Mouse (Mus musculus) c-Kit-positive CD71-positive TER-119-negative erythroid progenitor cells, embryonic 14.5 days (primary cell): ENCODE results near the gene Rbm38.
A peak's percentile ranks its signal among the peaks of the same experiment; 100 is the strongest.

Source experiments
- DNase-seq: peaks from one replicate; pipeline ENCODE4 v3.0.0-alpha.2; 2013; ENCODE audit warnings: low read depth

Rbm38 gene

DNA sequence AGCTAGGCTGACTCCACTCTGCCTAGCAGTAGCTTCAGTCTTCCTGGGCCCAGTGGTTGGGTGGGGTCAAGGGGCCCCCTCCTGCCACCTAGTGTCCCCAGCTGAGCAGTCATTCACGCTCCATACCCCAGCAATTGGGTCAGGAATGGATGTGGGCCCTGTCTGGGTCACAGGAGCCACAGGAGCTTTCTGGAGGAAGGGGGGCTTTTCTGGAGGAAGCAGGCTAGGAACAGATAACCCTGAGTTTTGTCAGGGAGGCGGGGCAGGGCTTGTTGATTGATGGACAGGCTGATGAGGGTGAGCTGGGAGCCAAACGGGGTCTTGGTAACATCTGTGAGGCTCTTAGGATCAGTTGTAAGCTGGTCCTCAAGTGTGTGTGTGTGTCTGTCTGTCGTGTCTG is 16.3 kb downstream of the Rbm38 start:
- no peak for DNase-seq

DNA sequence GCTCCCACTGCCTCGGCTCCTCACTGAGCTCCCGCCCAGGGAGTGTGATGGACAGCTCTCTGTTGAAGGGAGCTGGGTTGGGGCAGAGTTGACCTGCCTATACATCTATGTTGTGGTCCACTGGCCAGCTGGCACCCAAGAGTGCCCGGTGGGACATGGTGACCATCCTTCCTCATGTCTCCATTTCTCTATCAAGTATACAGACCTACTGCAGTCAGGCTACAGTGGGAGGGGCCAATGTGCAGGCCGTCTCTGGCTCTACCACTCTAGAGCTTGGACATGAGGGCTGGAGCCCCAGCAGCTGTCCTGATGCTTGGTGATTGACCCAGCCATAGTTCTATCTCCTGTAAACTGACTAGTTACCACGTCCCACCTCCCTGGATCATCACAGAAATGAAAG is 17.0 kb downstream of the Rbm38 start:
- no peak for DNase-seq

DNA sequence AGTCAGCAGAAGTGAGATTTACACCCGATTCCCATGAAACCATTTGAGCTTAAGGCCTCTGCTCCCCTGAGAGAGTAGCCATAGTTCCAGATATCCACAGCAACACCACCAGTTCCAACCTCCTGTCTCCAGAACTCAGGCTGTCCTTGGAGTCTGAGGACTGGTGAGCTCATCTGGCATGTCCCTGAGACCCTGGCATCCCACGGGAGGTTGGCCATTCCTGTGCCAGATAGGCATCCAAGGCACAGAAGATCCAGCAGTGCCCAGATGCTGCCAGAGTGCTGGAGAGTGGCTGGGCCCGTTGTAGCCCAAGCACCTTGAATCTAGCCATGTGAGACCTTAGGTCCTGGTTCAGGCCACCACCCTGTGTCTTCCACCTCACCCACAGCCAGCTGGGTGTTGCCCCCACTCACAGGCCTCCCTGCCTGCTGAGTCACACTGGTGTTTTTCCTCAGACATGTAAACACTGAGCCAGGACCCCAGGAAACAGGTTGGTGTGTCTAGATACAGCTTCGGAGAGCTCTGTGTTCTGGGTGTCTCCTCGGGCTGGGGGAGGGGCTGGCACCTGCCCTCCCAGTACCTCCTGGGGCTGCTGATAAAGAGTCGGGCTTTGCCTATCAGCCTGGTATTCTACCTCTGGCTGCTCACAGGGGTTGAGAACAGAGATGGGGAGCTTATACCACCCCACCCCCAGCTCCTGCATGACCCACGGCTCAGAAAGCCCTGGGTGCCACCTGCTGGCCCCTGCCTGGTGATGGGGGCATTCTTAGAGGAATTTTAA is 17.7 kb downstream of the Rbm38 start:
- DNase-seq: peak; percentile 90

DNA sequence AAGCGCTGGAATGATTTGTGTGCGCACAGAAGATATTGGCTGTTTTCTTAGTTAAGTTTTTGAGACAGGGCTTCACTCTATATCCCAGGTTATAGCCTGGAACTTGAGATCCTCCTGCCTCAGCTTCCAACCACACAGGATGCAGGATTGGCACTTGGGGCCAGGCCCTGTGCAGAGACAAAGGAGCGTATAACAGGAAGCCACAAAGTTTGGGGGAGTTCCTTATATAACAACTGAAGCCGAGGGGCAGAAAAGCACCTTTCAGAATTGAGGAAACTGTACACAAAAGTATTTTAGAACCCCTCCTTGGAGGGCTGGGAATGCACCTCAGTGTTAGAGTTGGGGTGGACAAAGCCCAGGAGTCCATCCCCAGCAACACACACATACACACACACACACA is 18.7 kb downstream of the Rbm38 start:
- DNase-seq: no peak

DNA sequence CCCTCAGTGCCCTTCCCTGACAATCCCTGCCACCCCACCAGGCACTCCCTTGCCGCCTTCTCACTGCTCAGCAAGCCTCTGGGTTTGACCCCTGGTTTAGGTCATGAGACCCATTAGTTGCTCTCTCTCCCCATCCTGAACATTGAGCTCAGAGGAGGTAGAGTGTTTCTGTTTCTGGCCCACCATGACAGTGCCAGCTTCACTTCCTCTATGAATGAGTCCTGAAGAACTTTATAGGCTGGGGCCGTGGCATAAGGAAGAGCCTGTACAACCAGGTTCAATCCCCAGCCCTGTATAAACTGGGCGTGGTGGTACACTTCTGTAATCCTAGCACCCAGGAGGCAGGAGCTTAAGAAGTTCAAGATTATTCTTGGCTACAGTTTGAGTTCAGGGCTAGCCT is 20.5 kb downstream of the Rbm38 start:
- no peak for DNase-seq

DNA sequence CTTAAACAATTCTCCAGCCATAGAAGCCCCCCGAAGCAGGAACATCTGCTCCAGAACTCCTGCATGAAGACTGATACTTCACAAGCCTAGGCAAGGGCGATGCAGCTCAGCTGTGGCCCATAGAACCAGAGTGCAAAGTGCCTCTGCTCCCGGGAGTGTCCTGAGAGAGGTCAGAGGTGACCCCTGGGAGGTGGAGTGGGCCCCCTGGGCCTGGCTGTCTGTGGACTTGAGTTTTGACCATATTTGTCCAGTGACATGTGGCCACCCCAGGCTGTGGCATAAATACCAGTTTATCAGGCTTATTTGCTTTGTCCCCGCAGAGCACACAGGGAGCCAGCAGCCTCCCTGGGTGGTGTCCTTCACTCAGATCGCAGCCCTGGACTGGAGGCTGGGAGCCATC is 20.9 kb downstream of the Rbm38 start:
- no peak for DNase-seq

DNA sequence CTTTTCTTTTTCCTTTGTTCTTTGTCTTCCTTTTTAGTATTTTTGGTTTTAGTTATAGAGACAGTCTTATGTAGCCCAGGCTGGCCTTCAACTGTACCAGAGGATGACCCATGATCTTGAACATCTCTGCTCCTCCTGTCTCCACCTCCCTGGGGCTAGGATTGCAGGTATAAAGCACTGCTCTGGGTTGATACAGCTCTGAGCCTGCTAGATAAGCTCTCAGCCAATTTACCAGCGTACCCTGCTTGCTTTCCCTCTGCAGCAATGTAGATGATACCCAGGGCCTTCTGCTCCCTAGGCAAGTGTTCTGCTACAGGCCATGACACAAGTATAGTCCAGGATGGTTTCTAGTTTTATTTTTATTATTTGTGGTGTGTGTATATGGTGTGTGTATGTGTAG is 21.6 kb downstream of the Rbm38 start:
- no peak for DNase-seq

DNA sequence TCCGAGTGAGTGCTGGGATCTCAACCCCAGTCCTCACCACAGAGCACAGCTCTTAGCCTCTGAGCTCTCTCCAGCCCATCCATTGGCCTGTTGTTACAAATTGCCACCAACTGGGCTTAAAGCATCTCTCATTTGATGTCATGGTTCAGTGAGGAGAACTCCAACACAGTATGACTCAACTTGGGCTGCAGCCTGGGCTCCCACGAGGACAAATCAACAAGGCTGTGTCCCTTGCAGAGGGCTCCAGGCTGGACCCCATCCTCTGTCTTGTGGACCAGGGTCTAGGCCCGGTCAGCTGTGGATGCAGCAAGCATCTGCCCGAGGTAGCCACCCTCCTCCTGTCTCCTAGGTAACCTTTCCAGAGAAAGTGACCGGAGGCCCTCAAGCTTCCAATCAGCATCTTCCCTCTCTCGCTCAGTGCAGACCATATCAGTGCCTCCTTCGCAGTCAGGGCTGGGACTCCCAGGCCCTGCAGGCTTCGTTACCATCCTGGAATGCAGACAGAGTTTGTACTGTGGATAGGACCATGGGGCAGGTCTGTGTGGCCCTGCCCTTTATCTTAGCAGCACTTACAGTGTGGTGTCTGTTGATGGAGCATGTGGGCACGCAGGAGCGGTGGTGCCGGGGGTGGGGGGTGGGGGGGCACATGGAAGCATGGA is 22.3 kb downstream of the Rbm38 start:
- DNase-seq: no peak

DNA sequence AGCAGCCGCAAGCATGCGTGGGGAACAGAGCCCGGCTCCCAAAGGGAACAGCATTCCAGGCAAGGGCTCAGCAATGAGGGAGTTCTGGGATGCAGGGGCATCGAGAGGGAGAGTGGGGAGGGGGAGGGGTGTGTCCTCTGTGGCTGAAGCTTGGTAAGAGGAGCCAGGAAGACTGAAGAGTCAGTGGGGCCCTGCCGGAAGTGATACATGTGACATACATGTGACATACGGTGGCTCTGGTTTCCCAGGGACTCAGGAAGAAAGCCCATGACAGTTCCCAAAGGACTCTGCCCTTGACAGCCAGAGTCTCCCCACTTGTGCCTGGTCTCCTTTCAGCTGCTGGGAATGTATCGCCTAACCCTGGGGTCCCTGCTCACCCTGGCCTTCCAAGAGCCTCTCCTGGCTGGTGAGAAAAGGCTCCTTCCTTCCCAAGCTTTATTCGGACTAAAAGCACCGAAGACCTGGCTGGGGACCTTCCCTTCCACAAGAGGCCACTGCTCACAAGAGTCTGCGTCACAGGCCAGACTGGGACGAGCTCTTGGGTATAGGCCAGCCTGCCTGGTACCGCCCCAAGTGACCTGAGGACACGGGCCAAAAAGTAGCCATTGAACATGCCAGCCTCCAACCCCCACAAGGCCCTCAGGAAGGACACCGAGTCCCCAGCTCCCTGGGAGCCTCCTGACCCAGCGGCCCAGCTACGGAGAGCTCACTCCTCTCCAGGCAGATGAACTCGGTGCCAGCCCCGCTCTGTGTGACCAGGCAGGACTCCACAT is 24.1 kb downstream of the Rbm38 start:
- no peak for DNase-seq

DNA sequence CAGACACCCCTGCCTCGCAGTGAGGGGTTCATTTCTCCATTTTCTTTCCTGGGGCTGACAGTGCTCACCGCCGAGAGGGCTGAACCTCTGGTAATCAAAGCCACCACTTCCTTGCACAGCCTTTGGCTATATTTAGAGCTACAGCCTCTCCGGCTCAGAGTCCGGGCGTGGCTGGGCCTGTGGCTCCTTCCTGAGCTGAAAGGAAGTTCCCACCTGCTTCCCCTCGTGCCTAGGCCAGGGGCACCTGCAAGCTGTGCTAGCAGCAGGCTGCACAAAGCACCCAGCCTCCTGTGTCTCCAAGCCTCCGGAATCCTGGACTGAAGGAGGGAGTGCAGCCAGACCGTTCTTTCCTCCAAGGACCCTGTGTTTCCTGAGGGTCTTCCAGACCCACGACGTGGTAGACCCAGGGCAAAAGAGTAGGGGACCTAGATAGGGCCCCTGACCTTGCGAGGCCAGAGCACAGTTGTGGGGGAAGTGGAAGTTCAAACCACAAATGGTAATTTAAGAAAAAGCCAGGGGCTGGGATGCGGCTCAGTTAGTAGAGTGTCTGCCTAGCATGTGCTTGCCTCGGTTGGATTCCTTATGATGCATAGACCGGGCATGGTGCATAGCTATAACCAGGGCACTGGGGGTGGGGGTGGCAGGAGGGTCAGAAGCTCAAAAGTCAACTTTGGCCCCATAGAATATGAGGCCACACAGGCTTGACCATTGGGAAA is 26.4 kb downstream of the Rbm38 start:
- DNase-seq: no peak

DNA sequence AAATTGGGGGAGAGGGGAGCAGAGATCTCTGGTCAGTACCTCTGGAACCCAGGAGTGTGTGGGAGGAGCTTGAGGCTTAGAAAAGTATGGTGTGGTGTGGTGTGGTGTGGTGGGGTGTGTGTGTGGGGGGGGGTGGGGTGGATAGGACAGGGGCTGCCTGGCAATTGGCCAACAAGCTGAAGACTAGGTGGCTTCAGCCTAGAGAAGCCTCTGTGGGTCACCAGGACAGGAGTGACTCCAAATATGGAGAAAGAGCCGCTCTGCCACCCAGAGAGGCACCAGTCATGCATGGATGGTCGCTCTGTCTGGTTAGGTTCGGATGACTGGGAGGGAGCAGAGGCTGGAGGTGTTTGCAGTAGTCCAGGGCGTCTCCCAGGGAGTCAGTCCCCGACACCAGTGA is 27.2 kb downstream of the Rbm38 start:
- no peak for DNase-seq

DNA sequence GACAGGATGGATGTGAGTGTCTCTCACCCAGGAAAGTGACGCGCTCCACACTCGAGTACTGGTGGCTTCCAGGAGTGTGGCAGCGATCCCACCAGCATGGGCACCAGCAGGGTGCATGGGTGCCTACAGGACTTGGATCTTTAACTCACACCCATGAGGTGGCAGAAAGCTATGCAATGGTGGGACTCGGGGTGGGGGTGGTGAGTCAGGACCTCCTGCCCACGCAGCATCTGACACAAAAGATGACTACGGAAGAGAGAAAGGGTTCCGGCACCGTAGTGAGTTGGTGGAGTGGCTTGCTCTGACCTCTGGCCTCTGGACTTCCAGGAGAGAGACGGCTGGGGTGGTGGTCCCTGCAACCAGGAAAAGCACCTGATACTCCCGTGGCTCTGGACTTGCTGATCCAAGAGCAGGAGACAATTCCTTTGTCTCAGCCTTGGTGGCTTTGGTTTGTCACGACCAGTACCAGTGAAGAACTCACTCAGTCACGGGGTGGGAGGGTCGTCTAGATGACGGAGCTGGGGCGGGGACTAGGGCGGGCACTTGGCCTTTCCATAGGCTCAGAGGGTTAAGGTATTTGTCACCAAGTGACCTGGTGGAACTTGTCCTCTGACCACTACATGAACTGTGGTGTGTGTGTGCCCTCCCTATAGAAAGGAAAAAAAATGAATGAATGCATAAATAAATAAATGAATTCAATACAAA is 27.9 kb downstream of the Rbm38 start:
- DNase-seq: no peak

DNA sequence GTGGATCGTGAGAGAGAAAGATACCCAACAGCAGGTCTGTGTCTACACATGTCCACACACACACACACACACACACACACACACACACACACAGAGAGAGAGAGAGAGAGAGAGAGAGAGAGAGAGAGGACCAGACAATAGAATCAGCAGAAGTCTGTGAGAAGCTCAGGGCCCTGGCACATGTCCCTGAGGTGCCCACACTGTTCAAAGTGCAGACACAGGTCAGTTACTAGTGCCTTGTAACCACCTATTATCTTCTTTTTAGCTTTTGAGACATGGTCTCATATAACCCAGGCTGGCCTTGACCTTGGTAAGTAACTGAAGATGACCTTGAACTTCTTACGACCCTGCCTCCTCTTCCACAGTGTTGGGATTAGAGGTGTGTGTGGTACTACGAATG is 28.9 kb downstream of the Rbm38 start:
- no peak for DNase-seq

DNA sequence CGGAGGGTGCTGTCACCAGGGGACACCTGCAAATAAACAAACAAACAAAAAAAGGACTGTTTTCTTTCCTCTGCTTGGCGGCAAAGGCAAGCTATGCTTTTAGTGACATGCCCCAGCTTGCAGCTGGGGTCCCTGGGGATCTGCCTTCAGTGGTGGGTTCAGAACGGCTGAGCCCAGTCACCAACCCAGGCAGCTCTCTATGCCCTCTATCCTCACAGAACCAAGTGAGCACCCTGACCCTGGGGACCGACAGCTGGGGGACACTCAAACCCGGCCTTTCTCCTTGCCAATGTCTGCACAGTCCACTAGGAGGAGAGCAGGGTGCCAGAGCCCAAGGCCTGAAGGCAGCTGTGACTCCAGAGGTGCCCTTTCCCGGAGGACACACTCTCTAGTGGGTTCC is 29.5 kb downstream of the Rbm38 start:
- no peak for DNase-seq

DNA sequence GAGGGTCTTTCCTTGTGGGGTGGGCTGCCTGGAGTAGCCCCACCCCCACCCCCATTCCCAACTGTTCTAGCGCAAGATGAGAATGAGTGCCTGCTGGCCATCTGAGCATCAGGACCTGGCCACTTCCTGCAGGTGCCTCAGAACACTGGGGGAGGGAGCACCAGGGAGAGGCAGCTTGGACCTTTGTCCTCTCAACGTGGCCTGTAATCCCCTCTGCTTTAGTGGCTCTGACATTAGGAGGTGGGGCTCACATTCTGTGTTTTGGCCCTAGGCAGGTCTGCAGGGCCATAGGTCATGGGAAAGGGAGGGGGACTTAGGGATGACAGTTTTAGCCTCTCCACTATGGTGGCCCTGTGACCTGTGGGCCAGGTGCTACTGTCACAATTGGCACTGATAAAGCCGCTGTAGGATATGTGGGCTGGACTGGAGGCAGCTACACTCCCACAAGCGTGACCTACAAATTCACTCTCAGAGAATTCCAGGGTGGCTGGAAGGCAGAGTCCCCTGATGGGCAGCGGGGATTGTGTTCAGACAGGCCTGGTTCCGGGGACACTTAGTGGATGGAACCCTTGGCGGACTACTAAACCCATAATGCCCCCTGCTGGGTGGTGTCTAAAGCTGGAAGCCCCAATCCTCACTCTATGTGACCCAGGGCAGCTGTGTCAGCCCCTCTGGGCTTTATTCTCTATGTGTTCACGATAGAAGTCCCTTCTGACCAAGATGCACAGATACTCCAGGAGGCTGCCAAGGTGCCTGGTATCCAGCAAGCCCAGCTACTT is 30.5 kb downstream of the Rbm38 start:
- no peak for DNase-seq

DNA sequence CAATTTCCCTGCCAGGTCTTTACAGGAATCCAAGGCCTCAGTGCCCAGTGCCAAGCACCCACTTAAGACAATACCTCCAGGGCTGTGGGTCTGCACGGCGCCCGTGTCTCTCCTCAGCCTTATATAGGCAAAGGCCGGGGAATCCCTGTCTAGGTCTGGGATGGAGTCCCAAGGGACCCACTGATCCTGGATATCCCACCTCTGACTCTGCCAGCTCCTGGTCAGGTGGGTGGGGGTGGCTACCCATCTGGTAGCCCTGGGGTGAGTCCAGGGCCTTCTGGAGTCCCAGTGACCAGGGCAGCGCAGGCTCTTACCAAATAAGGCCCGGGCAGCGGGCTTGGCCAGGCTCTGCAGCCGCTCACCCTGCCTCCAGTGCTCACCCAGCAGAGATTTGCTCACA is 32.6 kb downstream of the Rbm38 start:
- no peak for DNase-seq

DNA sequence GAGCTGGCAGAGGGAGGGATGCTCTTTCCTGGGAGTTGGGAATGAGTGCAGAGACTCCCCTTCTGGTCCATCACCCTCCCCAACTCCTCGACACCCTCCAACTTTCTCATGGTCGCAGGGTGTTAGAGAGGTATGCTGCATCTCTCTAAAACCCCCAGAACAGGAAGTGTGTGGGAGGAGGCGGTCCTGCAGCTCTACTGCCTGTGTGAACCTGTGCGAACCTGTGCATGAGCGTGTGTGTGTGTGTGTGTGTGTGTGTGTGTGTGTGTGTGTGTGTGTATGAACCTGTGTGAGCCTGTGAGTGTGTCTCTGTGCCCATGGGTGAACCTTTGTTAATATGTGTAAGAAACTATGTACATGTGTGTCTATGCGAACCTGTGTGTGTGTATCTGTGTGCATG is 33.5 kb downstream of the Rbm38 start:
- no peak for DNase-seq

DNA sequence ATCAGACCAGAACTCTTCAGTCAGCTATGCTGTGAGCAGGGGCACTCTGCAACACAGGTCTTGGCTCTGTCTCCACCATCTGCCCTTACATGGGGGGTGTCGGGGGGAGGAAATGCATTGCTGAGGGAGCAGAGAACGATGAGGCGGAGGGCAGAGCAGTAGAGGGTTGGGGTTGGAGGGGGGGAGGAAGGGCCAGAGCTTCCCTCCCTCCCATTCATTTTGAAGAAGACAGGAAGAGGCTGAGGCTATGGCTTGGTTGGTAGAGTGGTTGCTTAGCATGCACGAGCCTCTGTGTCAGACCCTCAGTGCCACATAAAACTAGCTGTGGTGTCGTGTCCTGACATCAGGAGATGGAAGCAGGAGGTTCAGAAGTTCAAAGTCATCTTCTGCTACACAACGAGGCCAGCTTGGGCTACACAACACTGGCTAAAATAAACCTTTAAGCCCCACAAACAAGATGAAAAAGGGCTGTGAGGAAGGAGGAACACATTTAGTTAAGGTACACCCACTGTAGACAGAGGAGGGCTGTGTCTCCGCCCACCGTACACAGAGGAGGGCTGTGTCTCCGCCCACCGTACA is 36.1 kb downstream of the Rbm38 start:
- no peak for DNase-seq

DNA sequence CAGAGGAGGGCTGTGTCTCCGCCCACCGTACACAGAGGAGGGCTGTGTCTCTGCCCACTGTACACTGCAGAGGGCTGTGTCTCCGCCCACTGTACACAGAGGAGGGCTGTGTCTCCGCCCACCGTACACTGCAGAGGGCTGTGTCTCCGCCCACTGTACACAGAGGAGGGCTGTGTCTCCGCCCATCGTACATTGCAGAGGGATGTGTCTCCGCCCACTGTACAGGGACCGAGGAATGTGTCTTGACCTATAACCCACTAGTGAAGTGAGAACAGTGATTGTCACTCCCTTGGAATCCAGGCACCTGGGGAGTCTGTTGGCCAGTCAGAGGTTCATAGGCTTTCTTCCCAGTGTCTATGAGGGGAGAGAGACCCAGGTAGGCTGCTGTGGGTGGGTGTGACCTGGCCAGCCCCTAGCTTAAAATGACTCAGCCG is 36.6 kb downstream of the Rbm38 start:
- no peak for DNase-seq

DNA sequence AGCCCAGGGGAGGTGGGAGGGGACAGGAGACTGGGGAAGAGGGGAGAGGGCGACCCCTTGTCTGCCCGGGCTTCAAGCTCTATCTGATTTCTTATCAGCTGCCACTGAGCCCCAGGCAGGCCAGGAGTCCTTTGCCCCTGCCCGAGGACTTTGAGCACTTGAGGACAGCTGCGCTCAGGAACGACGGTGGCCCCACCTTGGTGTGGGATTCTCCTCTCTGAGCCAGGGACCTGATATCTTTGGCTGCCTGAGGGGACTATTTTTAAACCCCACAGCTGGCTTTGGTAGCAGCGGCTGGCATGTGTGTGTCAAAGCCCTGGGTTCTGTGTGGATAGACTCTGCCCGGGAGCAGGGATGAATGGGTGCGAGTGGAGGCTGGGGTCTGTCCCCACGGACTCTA is 37.3 kb downstream of the Rbm38 start:
- DNase-seq: no peak

DNA sequence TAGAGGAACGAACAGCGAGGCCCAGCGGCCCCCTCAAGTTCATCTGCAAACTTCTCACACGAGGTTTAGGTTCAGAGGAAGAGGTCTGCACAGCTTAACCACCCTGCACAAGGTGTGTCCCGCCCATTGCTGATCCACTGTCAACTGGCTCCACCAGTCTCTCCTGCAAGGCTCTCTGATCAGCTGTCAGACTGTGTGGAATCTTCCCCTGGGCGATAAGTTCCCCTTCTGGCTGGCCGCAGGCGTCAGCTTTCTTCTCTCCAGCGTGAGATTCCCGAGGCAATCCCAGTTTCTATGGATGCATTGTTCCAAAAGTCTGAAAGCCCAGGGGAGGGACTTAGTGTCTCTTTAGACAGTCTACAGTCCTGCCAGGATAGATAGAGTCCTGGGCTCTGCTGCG is 38.0 kb downstream of the Rbm38 start:
- DNase-seq: no peak
